Mouse (Mus musculus) MEL (cell line): ENCODE data around the gene Cct2.

Experiments
- MAX ChIP-seq: IDR thresholded peaks from 2 replicates; pipeline ENCODE4 v1.6.1; 2011; ENCODE audit warnings: low read length, improper control_type of control experiment
- TAL1 ChIP-seq: IDR thresholded peaks from 2 replicates; pipeline ENCODE4 v1.6.1; 2012; ENCODE audit warnings: mild to moderate bottlenecking, inconsistent platforms, low read length, moderate library complexity, mixed read lengths
- ZC3H11A ChIP-seq: IDR thresholded peaks from 2 replicates; pipeline ENCODE4 v1.6.1; 2012; ENCODE audit warnings: low read depth, mild to moderate bottlenecking, inconsistent platforms, low read length, improper control_type of control experiment

DNA sequence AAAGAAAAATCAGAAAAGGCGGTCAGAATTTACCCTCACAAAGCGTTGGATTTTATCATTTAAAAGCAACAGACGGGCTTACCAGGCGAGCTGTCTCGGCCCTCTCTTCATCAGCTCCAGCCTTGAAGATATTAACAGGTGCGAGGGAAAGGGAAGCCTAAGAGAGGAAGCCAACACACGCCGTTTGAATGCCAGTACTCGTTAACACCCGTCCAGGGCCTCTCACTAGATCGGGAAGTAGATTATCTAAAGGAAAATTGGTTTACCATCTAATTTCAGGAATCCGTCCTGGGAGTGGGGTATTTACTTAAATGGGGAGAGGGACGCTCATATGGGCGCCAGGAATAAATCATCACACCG lies 740 bp downstream of the Cct2 start:
- TF ChIP-seq TAL1 (no peak), MAX (peak; percentile 57; the same call in 1 of the 2 replicates), ZC3H11A (no peak)
